Mouse (Mus musculus) C2C12 (cell line): ENCODE data around the gene Mrpl54. TPM values are rescaled to one million over a fixed set of nuclear protein-coding genes. Genes with fewer than 3 reads are reported as not detected.
A peak's percentile ranks its signal among the peaks of the same experiment; 100 is the strongest.

Experiments used
- H3K27me3 ChIP-seq: one replicate; pipeline ENCODE4 v1.6.1; 2011; ENCODE audit not compliant: control insufficient read depth, insufficient read depth, insufficient read length
- H3K36me3 ChIP-seq: one replicate; pipeline ENCODE4 v1.6.1; 2011; ENCODE audit not compliant: control insufficient read depth, insufficient read depth
- H3K4me3 ChIP-seq: one replicate; pipeline ENCODE4 v1.5.1; 2011; ENCODE audit warnings: mild to moderate bottlenecking, control low read depth; ENCODE audit not compliant: poor library complexity, insufficient read depth, severe bottlenecking
- H3K79me2 ChIP-seq: one replicate; pipeline ENCODE4 v1.6.1; 2011; ENCODE audit not compliant: control insufficient read depth, insufficient read depth
- H3K79me3 ChIP-seq: one replicate; pipeline ENCODE4 v1.6.1; 2011; ENCODE audit warnings: low read depth, control low read depth
- H3ac ChIP-seq: one replicate; pipeline ENCODE3; 2011; ENCODE audit warnings: low read depth; ENCODE audit not compliant: control insufficient read depth, insufficient read length
- CEBPB ChIP-seq: IDR thresholded peaks from one replicate; pipeline ENCODE4 v1.6.1; 2011; ENCODE audit warnings: low read depth, mild to moderate bottlenecking, control low read depth, moderate library complexity
- CTCF ChIP-seq: IDR thresholded peaks from one replicate; pipeline ENCODE4 v1.5.1; 2011; ENCODE audit not compliant: control insufficient read depth, insufficient read depth, insufficient read length
- FOSL1 ChIP-seq: IDR thresholded peaks from one replicate; pipeline ENCODE4 v1.8.0; 2011; ENCODE audit warnings: mild to moderate bottlenecking, low read length; ENCODE audit not compliant: poor library complexity, insufficient read depth, severe bottlenecking
- MAX ChIP-seq: IDR thresholded peaks from one replicate; pipeline ENCODE4 v1.6.1; 2011; ENCODE audit warnings: mild to moderate bottlenecking, control low read depth
- MYOD1 ChIP-seq: IDR thresholded peaks from one replicate; pipeline ENCODE4 v1.6.1; 2011; ENCODE audit warnings: low read depth; ENCODE audit not compliant: control insufficient read depth, insufficient read length
- MYOG ChIP-seq: IDR thresholded peaks from one replicate; pipeline ENCODE4 v1.6.1; 2011; ENCODE audit not compliant: control insufficient read depth, insufficient read length; ENCODE audit errors: extremely low read depth
- USF1 ChIP-seq: IDR thresholded peaks from one replicate; pipeline ENCODE4 v1.6.1; 2011; ENCODE audit warnings: low read depth, mild to moderate bottlenecking, control low read depth, moderate library complexity
- polyA plus RNA-seq: library from polyadenylated mRNA; unstranded; fragments of >200 nt; fragmentation: generic; extraction: Trizol; gene quantifications from one replicate; pipeline ENCODE4 v1.2.1, GENCODE M21; 2012; ENCODE audit warnings: missing spikeins

The Mrpl54 gene
- polyA plus RNA-seq, 1 experiment = 174 TPM

- Histone ChIP-seq H3K4me3 (peak overlapping the region; percentile 66), H3ac (peak overlapping the region; percentile 95), H3K79me2 (peaks cover 55% of the 10 kb centered on the region), H3K27me3 (no peaks in the 10 kb centered on the region), H3K36me3 (no peaks in the 10 kb centered on the region), H3K79me3 (peaks cover 43% of the 10 kb centered on the region)
- no peak for TF ChIP-seq USF1
- no peak for TF ChIP-seq MYOG
- TF ChIP-seq MAX = no peak
- no peak for TF ChIP-seq CTCF
- TF ChIP-seq MYOD1 = no peak
- TF ChIP-seq FOSL1 = no peak
- TF ChIP-seq CEBPB = no peak
Observed at GRCm38 (mm10) chr10:81293334-81294030, 26.7 kb upstream of the Mrpl54 start.

- TF ChIP-seq FOSL1 (no peak), MYOG (no peak), CEBPB (no peak), MYOD1 (no peak), CTCF (peak; percentile 84), MAX (peak; percentile 81), USF1 (peak; percentile 79)
Observed at GRCm38 (mm10) chr10:81292554-81293333, 26.0 kb upstream of the Mrpl54 start, which contains the start of gene Pip5k1c. Gene Pip5k1c, plus strand, starts transcription at chr10:81292963.

GRCm38 (mm10) chr10:81291511-81292104 is 24.9 kb upstream of the Mrpl54 start, which contains the start of gene Tjp3:
Gene Tjp3, minus strand, starts transcription at chr10:81291581.
- H3K79me2 ChIP-seq = peaks cover 37% of the 10 kb centered on the region
- peaks cover 26% of the 10 kb centered on the region for H3K79me3 ChIP-seq
- no peaks in the 10 kb centered on the region for H3K27me3 ChIP-seq
- no peaks in the 10 kb centered on the region for H3K36me3 ChIP-seq
- no peak for TF ChIP-seq CTCF
- TF ChIP-seq FOSL1 = no peak
- no peak for TF ChIP-seq CEBPB
- no peak for TF ChIP-seq MYOD1
- TF ChIP-seq MYOG = no peak
- TF ChIP-seq MAX = no peak
- TF ChIP-seq USF1 = no peak
- H3ac ChIP-seq = no peak within 1 kb of the TSS
- H3K4me3 ChIP-seq = no peak within 1 kb of the TSS

More at GRCm38 (mm10) chr10:81292554-81293333, 26.0 kb upstream of the Mrpl54 start, which contains the start of gene Pip5k1c:
- Histone ChIP-seq H3K36me3 (no peaks in the 10 kb centered on the region), H3K79me3 (peaks cover 36% of the 10 kb centered on the region), H3ac (peak within 1 kb of the TSS; percentile 95), H3K79me2 (peaks cover 48% of the 10 kb centered on the region), H3K4me3 (peak within 1 kb of the TSS; percentile 66), H3K27me3 (no peaks in the 10 kb centered on the region)

- TF ChIP-seq MAX = no peak
- no peak for TF ChIP-seq CTCF
- no peak for TF ChIP-seq FOSL1
- TF ChIP-seq MYOG = no peak
- TF ChIP-seq MYOD1 = no peak
- TF ChIP-seq CEBPB = no peak
- TF ChIP-seq USF1 = no peak
- no peak overlapping the region for H3K4me3 ChIP-seq
- peaks cover 21% of the 10 kb centered on the region for H3K79me3 ChIP-seq
- peaks cover 29% of the 10 kb centered on the region for H3K79me2 ChIP-seq
- H3K36me3 ChIP-seq = no peaks in the 10 kb centered on the region
- no peaks in the 10 kb centered on the region for H3K27me3 ChIP-seq
- H3ac ChIP-seq = no peak overlapping the region
Observed at GRCm38 (mm10) chr10:81290698-81291460, 24.1 kb upstream of the Mrpl54 start.

- no peak overlapping the region for H3K4me3 ChIP-seq
- H3K27me3 ChIP-seq = peaks cover 8% of the 10 kb centered on the region
- no peaks in the 10 kb centered on the region for H3K36me3 ChIP-seq
- H3K79me3 ChIP-seq = peaks cover 15% of the 10 kb centered on the region
- no peak overlapping the region for H3ac ChIP-seq
- peaks cover 19% of the 10 kb centered on the region for H3K79me2 ChIP-seq
- TF ChIP-seq CEBPB = no peak
- TF ChIP-seq FOSL1 = no peak
- TF ChIP-seq USF1 = no peak
- TF ChIP-seq MYOD1 = no peak
- no peak for TF ChIP-seq MAX
Observed at GRCm38 (mm10) chr10:81289811-81290210, 23.1 kb upstream of the Mrpl54 start.
